Mouse (Mus musculus) retina, adult 2 months (tissue): ENCODE results near the gene Gm9507.
"Not testable (repeated sequence)": the region's sequence is repeated elsewhere in the genome, so short reads cannot be mapped to it uniquely, and the experiment has no call there.

ENCODE experiments used
- DNase-seq: peaks from one replicate; pipeline ENCODE4 v3.0.0-alpha.2; 2012; ENCODE audit warnings: low read depth, low spot score

Gene Gm9507

DNA sequence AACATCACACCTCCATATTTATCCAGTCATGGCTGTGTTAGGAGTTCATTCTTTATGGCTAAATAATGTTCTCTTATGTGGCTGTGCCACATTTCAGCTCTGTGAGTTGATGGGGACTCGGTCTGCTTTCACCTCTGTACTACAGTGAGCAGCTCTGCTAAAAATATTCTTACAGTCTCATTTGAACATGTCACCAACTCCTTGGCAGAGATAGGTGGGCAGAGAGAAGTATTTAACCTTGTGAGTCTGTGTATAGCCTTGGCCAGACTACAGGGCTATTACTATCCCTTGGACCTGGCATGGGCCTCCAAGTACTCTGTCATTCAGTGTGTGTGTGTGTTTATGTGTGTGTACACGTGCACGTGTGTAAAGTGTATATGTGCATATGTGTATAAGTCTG, 39.5 kb downstream of the Gm9507 start:
- not testable (repeated sequence) for DNase-seq

DNA sequence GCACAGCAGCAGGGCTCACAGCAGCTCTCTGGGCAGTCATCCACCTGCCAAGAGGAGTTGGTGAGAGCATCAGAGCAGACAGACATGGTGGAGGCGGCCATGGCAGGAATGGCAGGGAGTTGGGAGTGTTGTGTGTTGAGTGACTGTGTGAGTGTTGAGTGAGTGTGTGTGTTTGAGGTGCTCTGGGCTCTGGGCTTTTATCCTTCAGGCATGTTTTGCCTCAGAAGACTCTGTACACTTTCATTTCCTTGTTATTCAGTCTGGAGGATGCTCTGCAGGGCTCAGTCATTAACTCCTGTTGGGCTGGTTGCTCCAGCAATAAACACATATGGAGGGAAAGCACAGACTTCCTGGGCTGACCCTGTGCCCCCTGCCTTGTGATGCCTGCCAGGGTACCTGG, 40.4 kb downstream of the Gm9507 start, which contains the start of gene Gm3238:
Gm3238 (minus strand) TSS at position 101 of the 400 bp plus-strand sequence.
- not testable (repeated sequence) for DNase-seq

DNA sequence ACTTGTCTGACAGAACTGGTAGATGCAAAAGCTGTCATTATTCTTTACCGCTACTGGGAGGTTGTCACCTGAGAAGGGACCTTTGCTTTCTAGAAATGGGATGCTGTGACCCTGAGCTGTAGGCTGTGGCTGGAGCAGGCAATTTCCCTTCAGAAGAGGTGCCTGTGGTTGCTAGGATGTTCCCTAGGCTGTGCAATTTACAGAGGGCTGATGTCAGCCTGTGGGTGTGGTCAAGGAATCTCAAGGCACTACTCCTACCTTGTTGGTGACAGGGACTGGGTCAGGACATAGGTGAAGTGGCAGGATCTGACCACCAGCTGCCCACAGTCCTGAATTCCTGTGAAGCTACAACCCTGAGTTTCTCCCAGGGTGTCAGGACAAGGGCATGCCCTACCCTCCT, 41.9 kb downstream of the Gm9507 start:
- no peak for DNase-seq
